Mouse (Mus musculus): Measurements from ENCODE around the gene Gm5617.

- TF ChIP-seq POLR2A (IDR thresholded peaks at IDR 0.05; ENCODE audit: extremely low read depth, insufficient read depth, low read length) = no peak
- no peak for TF ChIP-seq CTCF (IDR thresholded peaks at IDR 0.05; ENCODE audit: extremely low read depth, insufficient read depth, low read length)
These were observed 13.8 kb upstream of the Gm5617 start for GRCm38 (mm10) chr9:48481214-48482134.

Data from cortical plate, adult 2 months (tissue).